Mouse (Mus musculus) forelimb bud, embryonic 11.5 days (tissue): ENCODE results near the gene Sept9.

ENCODE experiments used
- DNase-seq: peaks from one replicate; pipeline ENCODE4 v3.0.0-alpha.2; 2012; ENCODE audit warnings: low read depth, low spot score

The Sept9 gene

DNA sequence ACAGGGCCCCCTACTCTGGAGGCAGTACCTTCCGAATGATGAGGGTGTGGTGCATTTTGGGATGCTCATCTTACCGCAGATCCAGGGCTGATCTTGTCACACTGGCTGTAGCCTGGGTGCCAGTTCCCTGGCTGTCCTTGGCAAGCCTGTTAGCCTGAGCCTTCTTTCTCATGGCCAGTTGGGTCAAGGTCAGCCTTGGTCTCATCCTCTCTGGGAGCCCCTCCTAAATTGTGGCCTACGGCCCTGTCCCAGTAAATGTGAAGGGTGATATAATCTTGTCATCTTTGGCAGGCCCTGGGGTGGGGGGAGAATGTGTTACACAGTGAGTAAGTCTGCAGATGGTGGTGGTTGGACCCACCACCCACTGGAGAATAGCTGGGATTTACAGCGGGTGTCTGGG lies 147.8 kb downstream of the Sept9 start:
- DNase-seq = no peak

DNA sequence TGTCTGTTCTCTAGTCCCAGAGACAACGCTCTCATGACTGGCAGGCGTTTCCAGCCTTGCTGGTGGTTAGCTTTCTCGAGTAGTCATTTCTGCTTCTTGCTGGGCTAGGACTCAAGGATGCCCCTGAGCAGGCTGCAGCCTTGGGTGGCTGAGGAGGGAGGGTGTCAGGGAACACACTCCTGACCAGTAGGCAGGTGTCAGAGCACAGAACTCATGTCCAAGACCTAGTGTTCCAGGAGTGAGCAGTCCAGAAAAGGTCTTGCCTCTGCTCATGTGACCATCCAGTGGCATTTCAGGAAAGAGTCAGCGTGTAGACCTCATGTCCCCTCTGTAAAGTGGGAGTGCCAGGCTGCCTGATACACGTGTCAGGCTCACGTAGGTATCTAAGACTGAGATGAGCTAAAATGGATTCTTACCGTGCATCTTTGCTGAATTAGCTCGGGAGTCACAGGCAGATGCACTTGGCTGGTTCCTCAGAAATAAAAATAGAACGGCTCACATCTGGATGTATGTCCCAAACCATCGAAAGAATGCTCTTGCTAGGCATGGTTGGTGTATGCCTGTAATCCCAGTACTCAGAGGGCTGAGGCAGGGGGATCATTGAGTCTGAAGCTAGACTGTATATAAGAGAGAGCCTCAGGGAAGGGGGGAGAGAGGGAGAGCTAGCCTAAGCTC lies 149.1 kb downstream of the Sept9 start:
- DNase-seq = no peak

DNA sequence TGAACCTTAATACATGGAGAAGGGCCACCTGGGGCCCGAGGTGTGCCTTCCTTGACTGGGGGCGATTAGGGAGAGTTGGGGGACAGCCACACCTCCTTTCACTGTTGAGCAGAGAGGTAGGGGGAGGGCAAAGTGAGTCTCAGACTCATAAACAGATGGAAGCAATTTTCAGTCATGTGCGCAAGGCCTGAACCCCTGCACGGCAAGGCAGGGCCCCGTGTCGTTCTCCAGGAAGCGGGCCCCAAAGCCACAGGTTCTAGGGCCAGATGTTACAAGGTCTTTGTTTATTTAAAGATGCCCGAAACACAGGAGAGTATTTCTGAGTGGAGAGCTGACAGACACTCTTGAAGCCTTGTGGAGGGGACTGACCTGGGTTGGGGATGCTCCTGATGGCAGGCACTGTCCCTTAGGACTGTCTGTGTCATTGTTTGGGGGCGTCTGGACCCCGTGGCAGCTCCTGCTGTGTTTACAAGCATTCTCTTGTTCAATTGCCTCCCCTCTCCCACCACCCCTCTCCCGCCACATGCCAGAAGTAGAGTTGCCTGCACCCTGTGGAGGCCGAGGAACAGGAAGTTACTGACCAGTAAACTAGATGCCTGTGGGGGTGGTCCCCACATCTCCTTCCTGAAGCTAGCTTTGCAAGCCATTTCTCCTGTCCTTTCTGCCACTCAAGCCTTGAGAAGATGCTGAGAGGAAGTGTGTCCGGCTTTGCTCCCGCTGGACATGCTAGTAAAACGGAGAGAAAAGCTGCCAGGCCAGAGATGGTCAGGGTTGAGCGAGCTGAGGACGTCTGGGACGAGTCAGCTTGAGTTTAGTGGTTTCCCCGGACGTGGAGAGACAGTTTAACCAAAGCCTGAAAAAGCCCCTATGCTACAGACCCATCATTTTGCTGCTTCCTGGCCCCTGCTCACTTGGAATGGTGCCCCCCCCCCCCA lies 150.2 kb downstream of the Sept9 start:
- DNase-seq = peak; percentile 62

DNA sequence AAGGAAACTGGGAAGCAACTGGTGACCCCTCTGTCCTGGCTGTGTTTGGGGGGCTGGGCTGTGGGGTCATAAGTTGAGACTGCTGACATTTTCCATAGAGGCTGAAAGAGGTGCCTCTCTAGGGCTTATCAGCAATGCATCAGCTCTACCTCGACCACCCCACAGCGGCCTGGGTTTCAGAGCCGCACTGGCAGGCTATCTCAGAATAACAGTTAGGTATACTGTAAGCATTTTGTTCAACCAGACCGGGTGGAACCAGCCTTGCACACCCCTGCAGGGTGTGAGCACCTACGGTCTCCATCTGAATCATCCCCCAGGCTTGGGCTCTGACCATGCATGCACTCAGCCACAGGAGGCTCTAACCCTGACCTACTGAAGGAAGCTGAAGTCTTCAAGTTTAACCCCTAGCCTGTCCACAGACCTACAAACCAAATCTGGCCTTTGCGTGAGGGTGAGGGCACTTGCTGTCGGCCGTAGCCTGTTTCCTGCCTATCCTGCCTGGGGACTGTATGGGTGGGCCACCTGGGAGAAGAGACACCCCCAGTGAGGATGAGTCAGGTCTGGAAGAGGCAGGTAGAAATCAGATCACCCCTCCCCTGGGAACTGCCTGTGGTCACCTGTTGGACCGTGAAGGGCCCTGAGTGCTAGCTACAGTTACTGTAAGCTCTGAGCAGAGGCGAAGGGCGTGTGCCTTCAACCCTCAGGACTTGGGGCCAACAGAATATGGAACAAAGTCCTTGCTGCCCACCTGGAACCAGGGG lies 151.2 kb downstream of the Sept9 start:
- DNase-seq = no peak

DNA sequence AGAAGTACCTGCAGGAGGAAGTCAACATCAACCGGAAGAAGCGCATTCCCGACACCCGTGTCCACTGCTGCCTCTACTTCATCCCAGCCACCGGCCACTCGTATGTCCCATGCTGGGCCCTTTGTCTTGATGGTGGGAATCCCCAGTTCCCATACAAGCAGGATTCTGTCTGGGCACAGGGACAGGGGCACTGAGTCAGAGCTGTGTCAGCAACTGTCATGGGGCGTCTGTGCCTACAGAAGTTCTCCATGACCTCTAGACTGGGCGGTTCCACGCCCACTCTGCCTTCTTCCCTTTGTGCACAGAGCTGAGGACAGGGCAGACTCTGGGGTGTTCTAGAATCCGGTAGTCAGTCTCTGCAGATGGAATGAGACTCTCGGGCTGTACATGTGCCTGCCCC lies 153.7 kb downstream of the Sept9 start:
- no peak for DNase-seq

DNA sequence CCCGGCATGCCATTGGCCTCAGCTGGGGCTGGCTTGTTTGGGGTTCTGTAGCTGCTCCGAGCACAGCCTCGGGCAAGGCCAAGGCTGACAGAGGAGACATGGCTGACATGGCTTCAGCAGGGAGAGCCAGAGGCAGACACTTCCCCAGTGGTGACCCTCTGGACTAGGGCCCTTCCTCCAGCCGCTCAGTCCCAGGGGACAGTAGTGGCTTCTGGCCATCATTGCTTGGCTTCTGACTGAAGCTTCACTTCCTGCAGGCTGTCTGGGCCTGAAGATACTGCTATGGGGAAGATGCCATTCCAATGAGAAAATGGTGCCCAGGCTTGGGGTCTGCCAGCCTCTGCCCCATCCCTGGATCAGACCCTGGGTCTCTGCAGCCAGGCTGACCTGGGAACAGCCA lies 154.6 kb downstream of the Sept9 start:
- DNase-seq = no peak

DNA sequence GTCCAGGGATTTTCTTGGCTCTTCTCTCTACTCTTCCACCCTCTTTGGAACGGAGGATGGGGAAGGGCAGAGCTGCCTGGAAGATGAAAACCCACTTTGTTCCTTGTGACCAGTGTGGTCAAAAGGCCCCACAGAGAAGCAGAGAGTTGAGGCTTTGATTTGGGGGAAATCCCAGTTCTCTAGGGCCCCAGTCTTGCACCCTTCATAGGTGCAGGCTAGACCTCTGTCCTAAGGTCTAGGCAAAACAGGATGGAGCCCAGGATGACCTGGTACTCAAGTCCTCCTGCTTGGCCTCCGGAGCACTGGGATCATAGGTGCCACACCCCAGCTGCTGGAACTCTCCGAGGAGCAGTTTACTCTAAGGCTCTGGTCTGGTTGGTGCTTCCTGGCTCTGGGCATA lies 157.5 kb downstream of the Sept9 start:
- no peak for DNase-seq

DNA sequence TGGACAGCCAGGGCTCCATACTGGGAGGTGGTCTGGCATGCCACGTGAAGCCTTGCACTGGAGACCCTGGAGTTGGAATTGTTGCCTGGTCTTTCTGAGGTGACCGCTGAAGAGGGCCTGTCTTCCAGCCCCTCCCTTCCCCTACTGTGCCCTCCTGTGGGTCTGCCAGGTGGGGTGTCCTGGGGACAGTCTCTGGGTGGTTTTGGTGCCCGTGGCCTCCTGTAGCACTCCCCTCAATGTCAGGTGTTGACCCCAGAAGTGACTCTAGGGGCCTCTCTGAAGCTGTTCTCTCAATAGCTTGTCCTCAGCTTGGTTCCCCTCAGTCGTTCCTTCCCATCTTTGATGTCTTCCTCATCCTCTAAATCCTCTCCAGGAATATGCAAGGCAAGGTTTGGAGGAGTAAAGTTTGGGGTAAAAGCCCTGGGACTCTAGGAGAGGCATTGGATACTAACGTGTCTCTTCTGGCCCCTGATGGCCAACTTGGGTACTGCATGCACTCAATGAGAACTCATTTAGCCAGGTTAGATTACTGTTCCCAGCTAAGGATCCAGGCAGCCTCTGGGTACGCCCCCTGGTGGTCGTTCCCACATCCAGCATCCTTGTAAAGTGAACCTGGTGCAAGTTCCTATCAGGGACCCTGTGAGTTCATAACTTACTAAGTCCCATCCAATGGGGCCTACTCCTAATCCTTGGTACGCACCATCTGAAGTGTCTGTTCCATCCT lies 158.6 kb downstream of the Sept9 start:
- peak; percentile 98 for DNase-seq

DNA sequence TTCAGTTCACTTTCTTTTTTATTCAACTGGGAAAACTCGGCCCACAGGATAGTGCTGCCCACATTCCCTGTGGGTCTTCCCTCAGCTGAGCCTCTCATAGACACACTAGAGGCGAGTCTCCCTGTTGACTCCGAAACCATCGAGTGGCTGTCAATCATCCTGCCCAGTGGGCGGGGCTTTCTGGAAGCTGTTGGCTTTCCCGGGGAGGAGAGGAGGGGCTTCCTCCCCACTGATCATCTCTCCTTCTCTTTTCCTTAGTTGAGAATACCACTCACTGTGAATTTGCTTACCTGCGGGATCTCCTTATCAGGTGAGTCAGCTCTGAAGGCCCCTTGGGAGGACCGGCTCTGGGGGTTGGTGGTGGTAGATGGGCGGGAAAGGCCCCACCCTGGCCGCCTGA lies 159.7 kb downstream of the Sept9 start:
- no peak for DNase-seq

DNA sequence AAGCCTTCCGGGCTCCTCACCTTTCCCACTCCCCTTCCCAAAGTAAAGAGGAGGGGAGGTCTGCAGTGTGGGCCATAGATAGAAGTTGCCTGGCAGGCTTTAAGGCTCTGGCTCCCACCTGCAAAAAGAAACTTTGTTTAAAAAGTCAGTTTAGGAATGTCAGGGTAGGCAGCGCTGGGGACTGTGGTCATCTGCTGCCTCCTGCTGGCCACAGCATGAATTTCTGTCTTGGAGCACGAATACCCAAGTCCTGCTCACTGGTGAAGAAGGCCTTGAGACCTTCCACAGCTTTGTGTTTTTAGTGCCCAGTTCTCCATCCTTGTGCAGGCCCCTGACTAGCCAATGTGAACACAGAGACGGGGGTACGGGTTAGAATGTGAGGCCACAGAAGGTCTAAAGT lies 160.4 kb downstream of the Sept9 start:
- DNase-seq = peak; percentile 72

DNA sequence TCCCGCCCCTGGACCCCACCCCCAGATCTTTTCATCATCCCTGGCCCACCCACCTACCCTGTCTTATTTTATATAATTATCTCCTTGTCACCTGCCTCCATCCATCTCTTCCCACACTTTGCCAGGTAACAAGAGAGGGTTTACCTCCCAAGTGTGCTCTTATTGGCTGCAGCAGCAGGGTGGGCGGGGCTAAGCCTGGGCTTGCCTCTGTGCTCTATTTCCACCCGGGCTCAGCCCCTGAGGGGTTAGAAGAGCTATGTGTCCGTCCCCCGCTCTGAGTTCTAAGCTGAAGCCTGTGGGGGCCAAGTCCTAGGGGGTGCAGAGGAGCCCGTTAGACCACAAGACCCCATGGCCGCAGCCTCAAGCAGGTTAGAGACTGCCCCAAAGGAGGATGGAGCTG lies 161.1 kb downstream of the Sept9 start:
- DNase-seq = no peak

DNA sequence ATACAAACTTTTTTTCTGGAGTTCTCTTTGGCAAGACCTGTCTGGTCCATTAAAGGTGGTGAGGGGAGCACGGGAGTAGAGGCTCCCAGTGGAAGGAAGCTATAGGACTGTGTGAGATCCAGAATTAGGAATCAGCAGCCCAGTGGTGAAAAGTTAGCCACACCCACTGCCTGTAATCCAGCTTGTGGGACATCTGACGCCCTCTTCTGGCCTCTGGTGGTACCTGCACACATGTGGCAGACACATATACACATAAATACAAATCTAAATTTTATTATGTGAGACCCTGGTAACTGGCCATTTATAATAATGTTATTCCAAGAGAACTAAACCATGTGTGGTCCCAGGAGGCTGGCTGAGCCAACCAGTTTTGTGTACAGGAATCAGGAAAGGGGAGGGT lies 162.8 kb downstream of the Sept9 start:
- no peak for DNase-seq

DNA sequence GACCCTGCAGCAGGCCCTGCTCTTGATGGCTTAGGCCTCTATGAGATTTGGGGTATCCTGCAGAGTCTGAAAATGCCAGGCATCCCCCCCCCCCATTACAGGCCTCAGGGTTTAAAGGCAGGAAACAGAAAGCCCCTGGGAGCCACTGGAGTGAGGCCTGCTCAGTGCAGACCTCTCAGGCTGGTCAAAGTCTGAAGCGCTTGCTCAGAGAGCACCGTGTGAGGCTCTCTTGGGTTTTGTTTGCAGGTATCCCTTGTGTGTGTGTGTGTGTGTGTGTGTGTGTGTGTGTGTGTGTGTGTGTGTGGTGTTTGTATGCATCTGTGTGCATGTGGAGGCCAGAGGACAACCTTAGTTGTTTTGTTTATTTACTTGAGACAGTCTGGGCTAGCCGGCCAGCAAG lies 164.5 kb downstream of the Sept9 start:
- no peak for DNase-seq

DNA sequence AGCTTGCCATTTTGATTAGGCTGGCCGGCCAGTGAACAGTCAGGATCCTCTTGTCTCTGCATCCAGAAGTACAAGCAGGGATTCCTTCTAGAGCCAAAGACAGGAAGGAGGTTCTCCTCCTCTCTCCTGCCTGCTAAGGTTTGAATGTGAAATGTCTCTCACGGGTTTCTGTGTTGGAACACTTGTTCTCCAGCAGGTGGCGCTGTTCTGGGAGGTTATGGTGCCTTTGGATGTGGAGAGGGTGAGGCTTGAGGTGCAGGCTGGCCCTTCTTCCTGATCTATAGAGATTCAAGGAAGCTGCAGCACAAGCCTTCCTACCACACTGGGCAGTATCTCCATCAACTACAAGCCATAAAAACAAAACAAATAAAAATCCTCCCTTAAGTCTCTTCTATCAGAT lies 167.0 kb downstream of the Sept9 start:
- peak; percentile 59 for DNase-seq

DNA sequence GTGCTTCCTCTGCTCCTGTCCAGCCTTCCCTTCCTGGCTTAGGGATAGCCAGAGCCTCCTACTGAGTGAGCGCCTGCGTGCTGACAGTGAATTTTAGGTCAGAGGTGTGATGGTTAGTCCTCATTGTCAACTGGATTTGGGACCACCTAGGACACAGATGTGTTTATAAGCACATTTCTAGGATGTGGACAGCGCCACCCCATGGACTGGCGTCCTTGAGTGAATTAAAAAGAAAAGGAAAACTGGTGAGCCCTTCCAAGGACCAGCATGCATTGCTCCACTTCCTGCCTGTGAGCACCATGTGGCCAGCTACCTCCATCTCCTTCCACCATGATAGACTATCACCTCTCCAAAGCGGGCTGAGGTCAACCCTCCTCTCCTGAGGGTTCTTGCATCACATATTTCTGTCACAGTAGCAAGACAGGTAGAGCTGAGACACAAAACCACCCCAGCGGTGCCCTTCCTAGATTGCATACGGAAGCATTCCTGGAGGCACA lies 167.4 kb downstream of the Sept9 start:
- no peak for DNase-seq

DNA sequence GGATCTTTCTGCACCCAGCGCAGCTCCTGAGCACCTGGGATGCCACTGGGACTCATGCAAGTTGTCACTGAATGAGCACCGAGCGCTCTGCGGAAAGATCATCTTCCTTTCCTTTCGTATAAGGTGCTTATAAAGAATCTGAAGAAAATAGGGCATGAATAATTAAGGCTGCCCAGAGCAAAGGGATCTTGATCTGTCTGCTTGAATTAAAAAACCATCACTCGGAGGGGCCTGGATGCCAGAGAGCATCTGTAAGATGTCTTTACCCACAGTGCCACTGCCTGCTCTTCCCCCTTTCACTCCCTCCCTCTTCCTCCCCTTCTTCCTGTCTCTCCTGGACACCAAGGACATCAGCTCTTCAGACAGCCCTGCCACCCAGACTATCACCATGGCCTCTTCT lies 168.5 kb downstream of the Sept9 start:
- no peak for DNase-seq

DNA sequence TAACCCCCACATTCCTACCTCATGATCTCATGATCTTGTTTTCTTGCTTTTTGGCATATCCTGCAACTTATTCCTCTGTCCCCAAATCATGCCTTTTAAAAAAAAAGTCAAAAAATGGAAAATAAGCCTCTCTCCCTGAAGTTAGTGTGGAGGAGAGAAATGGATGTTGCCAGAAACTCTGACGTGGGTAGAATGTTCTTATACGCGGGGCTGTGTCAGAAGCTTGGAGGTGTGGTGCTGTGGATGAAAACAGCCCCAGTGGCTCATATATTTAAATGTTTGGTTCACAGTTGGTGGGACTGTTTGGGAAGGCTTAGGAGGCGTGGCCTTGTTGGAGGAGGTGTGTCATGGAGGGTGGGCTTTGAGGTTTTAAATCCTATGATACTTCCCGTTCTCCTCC lies 169.9 kb downstream of the Sept9 start:
- no peak for DNase-seq

DNA sequence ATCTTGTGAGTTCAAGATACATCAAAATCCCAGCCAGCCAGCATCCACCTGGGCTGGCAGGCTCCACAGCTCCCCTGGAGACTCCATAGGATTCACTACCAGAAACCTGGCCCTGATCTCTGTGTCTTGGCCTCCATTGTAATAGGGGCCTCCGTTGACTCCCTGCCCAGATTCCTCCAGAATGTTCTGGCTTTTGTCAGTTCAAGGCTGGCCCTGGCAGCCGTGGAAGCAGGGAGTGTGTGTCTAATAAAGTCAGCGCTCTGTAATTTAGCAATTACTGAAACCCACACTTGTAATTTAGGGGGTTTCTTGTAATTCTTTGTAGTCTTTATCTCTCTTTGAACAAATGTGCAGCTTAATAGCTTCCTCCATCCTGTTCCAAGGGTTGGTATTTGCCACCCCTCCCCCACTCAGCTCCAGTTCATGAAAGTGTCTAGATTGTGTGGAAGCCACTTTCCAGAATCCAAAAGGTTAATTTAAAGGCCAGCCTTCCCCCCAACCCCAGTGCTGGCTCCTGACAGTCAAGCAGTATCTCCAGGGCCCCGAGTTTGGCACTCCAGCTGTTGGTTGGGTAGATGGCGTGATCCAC lies 170.9 kb downstream of the Sept9 start:
- no peak for DNase-seq

DNA sequence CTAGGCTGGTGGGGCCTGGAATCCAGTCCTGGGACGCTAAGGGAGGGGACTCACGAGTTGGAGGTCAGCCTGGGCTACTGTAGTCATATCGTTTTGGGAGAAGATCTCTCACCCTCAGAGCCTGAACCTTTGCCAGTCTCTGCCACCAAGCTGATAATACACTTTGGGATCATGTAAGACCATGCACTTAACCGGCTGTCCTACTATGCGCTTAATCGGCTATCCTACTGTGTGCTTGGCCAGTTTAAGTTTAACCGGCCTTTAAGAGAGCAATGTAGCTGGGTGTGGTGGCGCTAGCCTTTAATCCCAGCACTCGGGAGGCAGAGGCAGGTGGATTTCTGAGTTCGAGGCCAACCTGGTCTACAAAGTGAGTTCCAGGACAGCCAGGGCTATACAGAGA lies 173.1 kb downstream of the Sept9 start:
- DNase-seq = no peak

DNA sequence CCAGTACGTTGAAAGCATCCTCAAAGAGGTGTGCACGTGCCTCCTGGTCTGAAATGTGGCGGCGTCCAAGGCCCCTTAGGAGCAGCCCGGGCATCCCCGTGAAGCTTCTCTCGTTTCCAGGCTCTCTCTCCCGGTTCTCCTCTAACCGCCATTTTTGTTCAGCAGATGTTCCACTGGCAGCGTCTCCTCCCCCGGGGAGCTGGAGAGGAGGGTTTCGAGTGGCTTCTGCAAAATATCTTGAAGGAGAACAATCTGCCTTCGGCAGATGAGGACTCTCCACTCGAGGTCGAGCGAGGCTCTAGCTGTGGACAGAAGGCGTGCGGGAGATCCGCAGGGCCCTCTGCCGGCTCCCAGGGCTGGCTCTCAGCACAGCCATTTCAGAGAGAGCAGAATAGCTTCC lies 173.7 kb downstream of the Sept9 start:
- DNase-seq = no peak

DNA sequence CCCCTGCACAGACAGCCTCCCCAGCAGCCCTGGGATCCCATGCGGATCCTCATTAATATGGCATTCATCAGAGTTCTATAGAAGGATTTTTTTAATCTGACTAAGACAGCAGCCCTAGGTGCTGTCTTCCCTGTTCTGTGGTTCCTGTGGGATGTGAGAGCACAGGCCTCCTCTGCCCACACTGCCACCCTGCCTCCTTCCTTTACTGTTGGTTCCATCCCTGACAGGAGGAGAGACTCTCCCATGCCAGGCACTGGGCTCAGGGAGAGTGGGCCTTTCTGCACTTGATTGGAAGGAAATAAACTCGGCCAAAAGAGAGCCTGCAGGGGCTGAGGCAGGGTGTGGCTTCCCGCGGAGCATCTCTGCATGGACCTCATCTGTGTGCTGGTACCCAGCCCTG lies 174.4 kb downstream of the Sept9 start:
- DNase-seq = no peak
